Mouse (Mus musculus) frontal cortex, postnatal 10 days (tissue): Measurements from ENCODE around the gene Gnat1.

Source experiments
- DNase-seq, 2 experiments: peaks; one replicate each; pipeline ENCODE4 v3.0.0; 2022; ENCODE audit warnings: low spot score in 2 of 2, mixed read lengths in 1 of 2

The Gnat1 gene

GRCm38 (mm10) chr9:107645577-107645976 lies 33.9 kb downstream of the Gnat1 start:
- peak in 1 of 2 experiments; percentile 81 for DNase-seq

DNA sequence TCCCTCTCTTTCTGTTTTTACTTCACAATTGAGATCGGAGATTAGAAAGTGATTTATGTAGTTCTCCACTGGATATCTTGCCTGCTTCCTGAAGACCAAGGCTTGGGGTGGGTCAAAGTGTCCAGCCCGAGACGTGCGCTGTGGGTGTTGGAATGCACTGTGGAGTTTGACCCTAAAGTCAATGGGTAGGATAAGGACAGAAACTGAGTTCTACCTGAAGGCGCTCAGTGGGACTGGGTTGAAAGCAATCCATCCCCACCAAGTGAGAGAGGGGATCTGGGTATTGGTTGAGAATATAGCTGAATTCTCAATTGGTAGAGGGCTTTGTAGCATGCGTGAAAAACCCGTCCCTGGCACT lies 34.4 kb downstream of the Gnat1 start:
- no peak for DNase-seq

GRCm38 (mm10) chr9:107644495-107645152 lies 34.9 kb downstream of the Gnat1 start:
- DNase-seq: peak; percentile 76 to 87

DNA sequence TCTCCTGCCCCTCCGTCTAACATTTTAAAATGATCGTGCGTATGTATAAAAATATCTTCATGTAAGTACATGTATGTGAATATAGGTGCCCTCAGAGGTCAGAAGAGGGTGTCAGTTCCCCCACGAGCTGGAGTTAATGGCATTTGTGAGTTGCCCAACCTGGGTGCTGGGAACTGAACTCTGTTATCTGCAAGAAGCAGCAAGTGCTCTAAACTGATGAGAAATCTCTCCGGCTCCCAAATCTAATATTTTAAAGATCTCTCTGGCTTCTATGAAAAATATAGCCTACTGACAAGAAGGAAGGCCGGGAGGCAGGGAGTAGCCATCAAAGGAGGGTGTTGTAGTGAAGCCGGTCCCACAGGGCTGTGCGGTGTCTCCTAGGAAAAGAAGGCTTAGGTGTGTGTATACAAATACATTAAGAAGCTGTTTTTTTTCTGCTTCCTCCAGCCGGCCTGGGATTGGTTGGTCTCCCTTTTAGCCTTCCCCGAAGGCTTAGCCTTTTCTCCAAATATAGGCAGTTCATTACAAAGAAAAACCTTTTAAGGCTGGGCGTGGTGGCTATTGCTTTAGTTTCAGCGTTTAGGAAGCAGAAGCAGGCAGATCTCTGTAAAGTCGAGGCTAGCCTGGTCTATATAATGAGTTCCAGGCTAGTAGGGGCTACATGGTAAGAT lies 35.8 kb downstream of the Gnat1 start:
- no peak for DNase-seq

DNA sequence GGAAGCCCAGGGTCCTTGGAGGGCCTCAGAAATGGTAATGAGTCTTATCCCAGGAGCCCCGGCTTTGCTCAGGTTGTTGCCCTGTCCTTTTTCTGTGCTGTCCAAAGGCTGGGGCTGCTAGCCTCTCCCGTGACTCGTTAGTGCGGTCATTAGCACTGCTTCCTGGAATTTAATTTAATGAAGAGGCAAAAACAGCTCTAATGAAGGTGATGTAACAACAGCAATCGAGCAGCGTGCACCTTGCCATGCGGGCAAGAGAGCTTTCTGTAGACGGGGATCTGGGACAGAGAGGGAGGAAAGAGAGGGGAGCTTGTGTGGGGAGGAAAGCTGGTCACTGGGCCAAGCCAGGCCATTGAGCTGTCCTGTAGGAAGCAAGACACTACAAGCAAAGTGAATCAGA lies 37.8 kb downstream of the Gnat1 start:
- no peak for DNase-seq

DNA sequence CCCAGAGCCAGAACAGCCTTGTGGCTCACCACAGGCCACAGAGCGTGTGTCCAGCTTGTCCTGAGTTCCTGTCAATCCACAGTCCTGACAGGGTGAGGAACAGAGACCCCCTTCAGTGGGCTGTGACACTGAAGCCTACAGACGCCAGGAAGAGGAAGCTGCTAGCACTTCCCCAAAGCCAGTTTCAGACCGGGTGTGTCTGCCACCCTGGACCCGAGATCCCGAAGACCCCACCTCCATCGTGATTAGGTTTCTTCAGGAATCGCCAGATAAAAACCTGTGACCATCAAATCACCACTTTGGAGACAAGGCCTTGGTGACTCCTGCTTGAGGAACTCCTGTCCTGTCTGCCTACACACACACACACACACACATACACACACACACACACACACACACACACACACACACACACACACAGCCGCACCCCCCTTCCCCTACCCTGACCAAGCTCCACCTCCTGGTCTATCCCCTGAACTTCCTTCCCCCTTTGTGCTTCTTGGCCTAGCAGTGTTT lies 39.2 kb downstream of the Gnat1 start:
- no peak for DNase-seq

GRCm38 (mm10) chr9:107637070-107637469 lies 42.4 kb downstream of the Gnat1 start:
- DNase-seq: no peak

- peak; percentile 88 to 92 for DNase-seq
Measured at GRCm38 (mm10) chr9:107635279-107636028, 44.1 kb downstream of the Gnat1 start, which contains the start of gene Gnai2. TSS of gene Gnai2 (minus strand) at chr9:107635367.

DNA sequence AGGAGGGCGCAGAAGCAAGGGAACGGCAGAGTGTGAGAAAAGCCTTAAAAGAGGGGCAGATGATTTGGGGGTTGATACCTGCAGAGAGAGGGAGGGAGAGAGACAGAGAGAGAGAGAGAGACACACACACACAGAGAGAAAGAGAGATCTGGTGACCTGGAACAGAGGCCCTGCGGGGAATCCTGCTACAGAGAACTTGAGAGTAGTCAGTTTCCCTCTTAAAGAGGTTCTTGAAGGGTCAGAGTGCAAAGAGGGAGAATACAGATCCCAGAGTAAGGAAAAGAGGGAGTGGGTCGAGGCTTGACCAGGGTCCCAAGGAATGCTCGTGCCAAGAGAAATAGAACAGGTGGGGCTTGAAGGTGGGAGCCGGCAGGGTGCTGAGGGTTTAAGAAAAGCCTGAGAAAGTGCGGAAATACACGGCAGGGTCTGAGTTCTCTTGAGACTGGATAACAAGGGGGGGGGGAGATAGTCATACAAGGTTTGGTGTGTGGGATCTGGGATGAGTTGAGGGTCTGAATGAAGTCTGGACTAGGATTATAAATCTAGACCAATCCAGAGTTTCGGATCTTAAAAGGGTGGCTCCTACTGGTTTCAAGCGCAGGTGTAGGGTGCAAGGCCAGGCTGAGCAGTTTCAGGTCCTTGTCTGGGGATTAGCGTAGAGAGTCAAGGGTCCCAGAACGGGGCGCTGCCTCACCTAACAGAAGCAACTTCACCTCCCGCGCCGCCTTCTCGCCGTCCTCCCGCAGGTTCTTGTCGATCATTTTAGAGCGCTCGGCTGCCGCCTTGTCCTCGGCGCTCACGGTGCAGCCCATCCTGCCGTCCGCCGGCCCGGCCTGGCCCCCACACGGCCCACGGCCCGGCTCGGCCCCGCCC lies 44.9 kb downstream of the Gnat1 start:
- DNase-seq: no peak

DNA sequence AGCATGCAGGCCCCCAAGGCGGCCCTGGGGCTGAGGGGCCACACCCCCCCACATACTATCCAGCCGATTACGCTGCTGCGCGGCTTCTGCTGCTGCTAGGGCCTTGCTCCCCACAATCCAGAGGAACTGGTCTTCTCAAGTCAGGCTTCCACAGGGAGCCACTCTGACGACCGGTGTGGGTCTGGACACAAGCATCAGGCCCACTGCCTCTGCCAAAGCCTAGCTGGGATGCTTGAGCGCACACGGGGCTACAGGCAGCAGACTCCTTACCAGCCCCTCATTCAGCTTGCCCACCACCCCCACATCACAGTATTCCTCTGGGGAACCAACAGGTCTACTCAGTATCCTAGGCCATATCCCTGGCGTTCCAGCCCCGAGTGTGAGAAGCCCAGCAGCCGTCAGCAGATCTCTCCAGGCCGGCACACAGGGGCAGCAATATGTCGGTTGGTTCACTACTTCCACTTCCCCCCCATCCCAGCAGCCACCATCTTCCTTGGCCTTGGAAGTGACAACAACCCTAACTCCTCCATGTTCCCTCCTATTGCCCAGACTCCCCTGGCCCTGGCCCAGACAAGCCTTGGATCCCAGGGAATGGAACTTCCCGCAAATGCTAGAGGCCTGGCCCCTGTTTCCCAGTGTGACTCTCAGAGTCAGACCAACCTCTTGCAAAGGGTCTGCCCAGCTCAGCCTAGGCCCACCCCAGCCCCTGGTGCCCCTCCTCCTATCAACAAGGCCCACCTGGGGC lies 45.7 kb downstream of the Gnat1 start:
- DNase-seq: peak in 1 of 2 experiments; percentile 43

GRCm38 (mm10) chr9:107633091-107633660 lies 46.3 kb downstream of the Gnat1 start:
- peak; percentile 65 to 76 for DNase-seq

GRCm38 (mm10) chr9:107632478-107632877 lies 47.0 kb downstream of the Gnat1 start:
- DNase-seq: peak in 1 of 2 experiments; percentile 48

- no peak for DNase-seq
Measured at GRCm38 (mm10) chr9:107631861-107632260, 47.7 kb downstream of the Gnat1 start.

DNA sequence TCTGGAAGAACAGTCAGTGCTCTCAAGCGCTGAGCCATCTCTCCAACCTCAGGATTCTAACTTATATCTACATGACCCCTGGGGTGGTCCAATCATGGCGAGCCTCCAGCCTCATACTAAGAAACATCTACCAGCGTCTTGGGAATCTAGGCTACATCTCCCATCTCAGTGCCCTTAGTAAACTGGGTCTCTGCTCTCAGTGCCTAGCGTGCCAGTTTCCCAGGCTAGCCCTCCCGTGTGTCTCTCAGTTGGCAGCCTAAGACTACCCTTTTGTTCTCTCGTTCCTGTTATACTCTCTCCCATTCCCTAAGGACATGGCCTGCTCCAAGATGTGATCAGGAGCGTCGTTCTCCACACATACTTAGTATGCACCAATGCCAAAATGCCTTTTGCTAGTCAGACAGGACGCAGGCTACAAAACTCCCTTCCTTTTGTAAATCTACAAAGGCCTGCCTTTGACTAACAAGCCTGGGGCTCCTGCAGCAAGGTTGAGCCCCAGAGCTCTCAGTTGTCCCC lies 48.1 kb downstream of the Gnat1 start:
- no peak for DNase-seq

DNA sequence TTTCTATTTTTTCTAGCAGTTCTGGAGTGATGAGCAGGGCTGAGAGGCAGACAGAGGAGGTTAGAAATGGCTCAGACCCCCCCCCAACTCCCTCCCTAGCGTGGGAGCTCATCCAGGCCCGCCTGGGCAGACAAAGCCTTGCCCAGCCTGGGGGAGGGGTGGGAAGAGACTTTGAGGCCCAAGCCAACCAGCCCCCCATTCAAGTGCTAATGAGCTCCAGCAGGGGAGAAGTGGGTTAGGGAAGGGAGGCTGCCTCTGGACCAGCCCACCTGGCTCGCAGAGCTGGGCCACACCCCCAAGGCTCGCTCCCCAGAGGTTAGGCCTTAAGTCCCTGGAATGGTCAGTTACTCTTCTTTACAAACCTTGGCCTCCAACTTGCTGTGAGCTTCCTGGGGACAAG lies 48.9 kb downstream of the Gnat1 start:
- DNase-seq: peak; percentile 68 to 78

- peak in 1 of 2 experiments; percentile 37 for DNase-seq
Measured at GRCm38 (mm10) chr9:107629901-107630425, 49.5 kb downstream of the Gnat1 start.

GRCm38 (mm10) chr9:107629411-107629730 lies 50.1 kb downstream of the Gnat1 start:
- no peak for DNase-seq

DNA sequence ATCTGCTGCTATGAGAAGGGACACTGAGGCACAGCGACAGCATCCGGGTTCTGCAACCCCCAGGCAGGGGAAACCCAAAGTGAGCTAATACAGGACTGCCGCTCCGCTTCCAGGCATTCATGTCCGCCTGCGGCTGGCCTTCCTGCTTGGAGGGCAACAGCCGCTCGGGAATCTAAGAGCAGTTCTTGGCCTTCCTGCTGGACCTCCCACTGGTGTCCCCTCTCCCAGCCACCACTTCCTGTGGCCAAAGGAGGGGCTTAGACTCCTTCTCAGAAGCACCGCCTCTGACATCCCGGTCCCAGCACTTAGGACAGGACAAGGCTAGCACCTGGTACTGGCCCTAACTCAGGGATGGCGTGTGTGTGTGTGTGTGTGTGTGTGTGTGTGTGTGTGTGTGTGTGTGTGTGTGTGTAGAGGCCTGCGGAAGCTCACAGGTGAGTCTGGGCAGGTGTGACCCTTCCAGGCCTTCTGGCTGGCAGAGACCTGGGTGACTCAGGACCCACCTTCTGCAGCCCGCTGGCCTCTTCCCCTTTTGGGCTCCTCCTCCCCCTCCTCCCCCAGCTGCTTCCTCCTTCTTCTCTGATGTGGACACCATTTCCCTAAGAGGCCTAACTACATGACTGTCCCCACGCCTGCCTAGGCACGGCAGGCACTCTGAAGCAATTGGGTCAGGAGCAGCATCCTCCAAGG lies 50.6 kb downstream of the Gnat1 start:
- DNase-seq: no peak
